Mouse (Mus musculus): ENCODE data around the gene Slc12a6.

The Slc12a6 gene

DNA sequence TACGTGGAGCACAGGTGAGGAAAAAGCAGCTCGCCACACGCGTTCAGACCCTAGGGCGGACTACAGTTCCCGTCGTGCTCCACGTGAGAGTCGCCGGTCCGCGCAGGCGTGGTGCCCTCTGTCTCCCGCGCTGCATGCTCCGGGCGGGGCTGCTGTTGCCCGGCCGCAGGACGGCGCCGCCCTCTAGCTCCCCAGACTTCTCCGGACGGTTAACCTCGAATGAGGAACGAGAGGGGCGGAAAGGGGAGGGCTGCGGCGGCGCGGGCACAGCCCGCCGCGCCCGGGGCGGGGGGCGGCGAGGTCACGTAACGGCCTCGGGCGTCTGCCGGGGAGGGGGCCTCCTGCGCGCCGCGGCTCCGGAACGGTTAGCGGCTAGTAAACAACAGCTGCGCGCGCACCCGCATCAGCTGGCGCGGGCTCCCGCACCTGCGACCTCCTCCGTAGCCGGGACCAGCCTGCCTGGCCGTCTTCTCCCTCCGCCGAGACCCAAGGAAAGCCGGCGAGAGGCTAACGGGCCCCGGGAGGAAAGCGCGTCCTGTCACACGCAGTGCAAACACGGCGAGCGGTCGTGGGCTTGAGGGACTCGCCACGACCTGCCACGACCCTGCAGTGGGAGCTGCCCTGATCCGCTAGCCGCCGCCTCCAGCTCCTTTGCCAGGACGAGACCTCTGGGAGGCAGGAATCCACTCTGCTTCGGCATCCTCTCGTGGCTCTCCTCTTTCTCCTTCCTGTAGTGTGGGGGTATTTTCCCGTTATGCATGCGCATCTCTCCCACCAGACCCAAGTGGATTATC is at the start of gene Slc12a6:
Gene Slc12a6, plus strand, starts transcription at position 378 of the 794 bp plus-strand sequence.
- DNase-seq, result peak; percentile 95 to 96

GRCm38 (mm10) chr2:112215977-112216376 is 49.6 kb upstream of the Slc12a6 start:
- DNase-seq, result peak; percentile 28 to 40

- no peak for DNase-seq
These were observed 48.0 kb upstream of the Slc12a6 start for GRCm38 (mm10) chr2:112217614-112218013.

- DNase-seq, result no peak
These were observed 44.7 kb upstream of the Slc12a6 start for GRCm38 (mm10) chr2:112220880-112221279.

- no peak for DNase-seq
These were observed 43.0 kb upstream of the Slc12a6 start for GRCm38 (mm10) chr2:112222607-112223006.

DNA sequence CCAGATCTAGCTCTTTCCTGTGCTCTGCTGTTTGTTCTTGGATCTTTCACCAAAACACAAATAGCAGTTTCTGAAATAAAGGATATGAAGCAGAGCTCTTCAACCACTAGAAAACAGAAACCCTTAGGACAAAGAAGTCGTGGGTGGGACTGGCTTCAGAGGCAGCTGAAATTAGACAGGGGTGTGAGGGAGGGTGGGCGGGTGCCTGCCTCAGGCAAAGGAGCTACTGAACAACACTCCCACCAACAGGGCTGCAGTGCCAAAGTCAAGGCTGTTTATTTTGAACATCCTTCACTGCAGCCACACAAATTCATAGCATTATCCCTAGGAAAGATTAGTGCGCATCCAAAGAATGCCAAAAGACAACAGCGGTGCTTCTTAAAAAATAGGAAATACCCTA is 41.3 kb upstream of the Slc12a6 start:
- DNase-seq, result no peak

DNA sequence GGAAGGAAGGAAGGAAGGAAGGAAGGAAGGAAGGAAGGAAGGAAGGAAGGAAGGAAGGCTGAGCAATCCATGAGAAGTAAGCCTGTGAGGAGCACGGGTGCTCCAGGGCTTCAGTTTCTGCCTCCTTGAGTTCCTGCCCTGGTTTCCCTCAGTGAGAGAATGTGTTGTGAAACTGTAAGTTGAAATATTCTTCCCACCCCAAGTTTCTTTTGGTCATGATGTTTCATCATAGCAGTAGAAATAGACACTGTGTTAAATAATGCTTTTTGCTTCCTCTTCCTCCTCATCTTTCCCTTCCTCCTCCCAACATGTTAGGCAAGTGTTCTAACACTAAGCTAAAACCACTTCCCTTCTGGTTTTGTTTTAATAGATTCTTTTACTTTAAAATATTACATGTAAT is 33.0 kb upstream of the Slc12a6 start:
- no peak for DNase-seq

DNA sequence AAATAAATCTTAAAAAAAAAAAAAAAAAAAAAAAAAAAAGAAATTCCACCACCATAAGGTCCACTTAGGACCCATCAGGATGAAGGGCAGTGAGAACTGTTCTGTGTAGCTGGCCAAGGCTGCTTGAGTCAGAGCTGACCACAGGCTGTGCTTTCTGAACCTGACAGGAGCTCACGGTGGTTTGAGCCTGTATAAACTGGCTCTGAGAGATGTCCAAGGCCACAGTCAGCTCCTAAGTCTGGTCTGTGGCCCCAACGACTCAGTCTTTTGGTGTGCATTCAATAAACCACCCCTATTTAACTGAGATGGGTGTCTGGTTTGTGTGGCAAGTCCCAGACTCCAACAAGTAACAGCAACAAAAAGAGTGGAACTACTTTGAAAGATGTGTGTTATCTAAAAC is 29.0 kb upstream of the Slc12a6 start:
- no peak for DNase-seq

GRCm38 (mm10) chr2:112238006-112238405 is 27.6 kb upstream of the Slc12a6 start:
- no peak for DNase-seq

GRCm38 (mm10) chr2:112239212-112239934 is 26.3 kb upstream of the Slc12a6 start, which contains the start of gene Lpcat4:
TSS of gene Lpcat4 (plus strand) at chr2:112239468.
- peak; percentile 97 for DNase-seq

- DNase-seq, result peak; percentile 57 to 71
These were observed 25.5 kb upstream of the Slc12a6 start for GRCm38 (mm10) chr2:112239935-112240721.

DNA sequence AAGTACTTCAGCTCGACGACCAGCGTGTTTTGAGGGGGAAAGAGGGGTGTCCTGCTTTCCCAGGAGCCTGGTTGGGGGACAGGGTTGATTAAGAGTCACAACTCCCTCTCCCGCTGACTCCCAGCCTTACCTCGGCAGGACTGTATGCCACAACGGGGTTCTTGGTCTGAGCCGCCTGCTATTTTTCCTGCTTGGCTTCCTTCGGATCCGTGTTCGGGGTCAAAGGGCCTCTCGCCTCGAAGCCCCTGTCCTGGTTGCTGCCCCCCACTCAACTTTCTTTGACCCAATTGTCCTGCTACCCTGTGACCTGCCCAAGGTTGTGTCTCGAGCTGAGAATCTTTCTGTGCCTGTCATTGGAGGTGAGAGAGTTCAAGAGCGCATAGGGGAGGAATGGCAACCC is 23.8 kb upstream of the Slc12a6 start:
- DNase-seq, result no peak

- no peak for DNase-seq
These were observed 20.3 kb upstream of the Slc12a6 start for GRCm38 (mm10) chr2:112245307-112245706.

GRCm38 (mm10) chr2:112246193-112246592 is 19.4 kb upstream of the Slc12a6 start:
- no peak for DNase-seq

GRCm38 (mm10) chr2:112247323-112247722 is 18.3 kb upstream of the Slc12a6 start:
- DNase-seq, result no peak

DNA sequence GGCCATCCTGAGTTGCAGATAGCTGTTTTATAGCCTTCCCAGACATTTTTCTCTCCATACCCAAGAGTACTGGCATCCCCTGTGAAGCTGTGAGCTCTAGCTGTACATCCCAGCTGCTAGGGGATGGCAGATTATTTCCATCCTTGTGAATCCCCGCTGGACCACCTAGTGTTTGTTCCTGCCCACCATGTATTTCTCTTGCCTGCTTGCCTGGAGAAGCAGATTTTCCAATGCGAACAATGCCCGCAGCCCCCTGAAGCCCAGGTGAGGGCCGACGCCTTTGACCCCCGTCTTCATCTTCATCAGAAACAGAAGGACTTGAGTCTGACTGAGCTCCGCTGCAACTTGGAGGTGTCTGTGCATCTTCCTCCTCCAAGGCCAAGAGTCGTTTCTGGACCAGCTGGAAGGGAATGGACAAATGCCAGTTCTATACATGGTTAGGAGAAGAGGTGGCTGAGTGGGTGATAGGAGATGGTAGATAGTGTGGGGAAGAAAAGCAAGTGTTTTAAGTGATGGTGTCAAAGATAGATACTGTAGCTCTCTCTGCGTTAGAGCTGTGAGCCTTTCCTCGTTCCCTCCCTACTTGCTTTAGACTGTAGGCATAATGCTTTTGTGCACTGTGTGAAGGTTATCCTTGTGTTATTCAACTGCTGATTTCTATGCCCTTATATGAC is 15.7 kb upstream of the Slc12a6 start:
- no peak for DNase-seq

DNA sequence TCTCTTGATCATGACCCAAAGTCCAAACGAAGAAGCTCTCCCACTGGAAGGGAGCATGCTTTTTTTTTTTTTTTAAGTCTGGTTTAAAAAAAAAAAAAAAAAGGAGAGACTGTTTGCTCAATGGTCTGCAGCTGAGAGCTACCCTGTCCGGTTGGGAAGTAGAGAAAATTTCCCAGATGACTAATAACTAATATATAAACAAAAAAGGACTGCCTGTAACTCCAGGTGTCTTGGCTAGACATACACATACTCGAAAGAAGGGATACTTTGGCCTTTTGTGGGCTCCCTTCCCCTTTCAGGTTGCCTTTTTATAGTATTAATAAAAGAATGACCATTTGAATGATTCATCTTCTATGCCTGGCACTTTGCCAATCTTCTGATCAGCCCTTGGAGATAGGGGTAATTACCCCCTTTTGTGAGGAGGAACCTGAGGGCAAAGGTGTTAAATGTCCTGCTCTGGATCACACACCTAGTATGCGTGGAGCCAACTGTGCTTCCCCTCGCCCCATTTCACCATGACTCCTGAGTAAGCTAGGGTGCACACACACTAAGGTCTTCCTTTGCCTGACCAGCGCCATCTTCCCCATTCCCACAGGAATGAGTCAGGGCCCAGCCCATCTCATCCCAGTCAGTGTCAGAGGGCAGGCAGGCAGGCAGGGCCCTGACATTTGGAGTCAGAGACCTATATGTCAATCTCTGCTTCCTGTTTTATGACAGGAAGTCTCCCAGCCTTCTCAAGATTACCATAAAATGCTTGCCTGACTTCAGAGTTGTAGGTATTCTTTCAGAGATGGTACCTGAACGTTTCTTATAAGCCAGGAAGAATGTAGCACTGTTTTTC is 10.7 kb upstream of the Slc12a6 start:
- no peak for DNase-seq

GRCm38 (mm10) chr2:112259241-112259962 is 6.2 kb upstream of the Slc12a6 start, which contains the start of gene Nutm1:
TSS of gene Nutm1 (minus strand) at chr2:112259291.
- DNase-seq, result no peak

GRCm38 (mm10) chr2:112261748-112262653 is 3.6 kb upstream of the Slc12a6 start, which contains the start of gene Nop10:
TSS of gene Nop10 (plus strand) at chr2:112261926.
- peak; percentile 94 for DNase-seq
